Mouse (Mus musculus) brain, embryonic 18.5 days (tissue): ENCODE measurements around the gene Tagap.

Source experiments
- DNase-seq: peaks from one replicate; pipeline ENCODE4 v3.0.0-alpha.2; 2012; ENCODE audit warnings: low read depth, low spot score

Tagap gene

DNA sequence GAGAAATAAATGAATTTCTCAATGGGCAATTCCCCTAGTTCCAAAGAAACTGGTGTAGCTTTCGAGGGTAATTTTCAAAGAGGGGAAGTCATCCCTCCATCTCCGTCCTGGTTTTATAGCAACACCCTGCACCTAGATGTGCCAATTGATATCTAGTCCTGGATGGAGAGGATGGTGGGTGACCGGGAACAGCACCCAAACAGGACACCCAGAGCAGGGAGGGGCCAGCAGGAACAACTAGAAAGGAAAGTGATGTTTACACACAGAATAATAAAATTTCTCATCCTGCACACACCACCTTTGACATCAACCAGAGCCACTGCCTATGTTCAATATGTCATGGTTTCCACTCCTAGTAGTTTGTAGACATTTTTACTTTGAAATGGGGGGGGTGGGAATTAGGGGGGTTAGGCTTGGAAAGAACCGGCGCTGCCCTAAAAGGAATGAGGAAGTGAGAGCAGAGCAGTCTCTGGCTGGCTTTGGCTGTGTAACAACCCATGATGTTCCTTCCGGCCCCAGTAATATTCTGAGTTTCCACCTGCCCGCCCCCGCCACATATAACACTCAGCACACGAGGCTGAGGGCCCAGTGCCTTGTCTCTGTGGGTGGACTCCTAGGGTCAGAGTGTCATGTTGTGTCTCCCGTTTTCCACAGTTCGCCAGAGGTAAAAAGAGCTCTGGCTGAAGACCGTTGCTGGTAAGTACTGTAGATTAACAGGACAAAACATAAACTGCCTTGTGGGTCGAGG, at the start of gene Tagap:
Tagap (plus strand) TSS at position 588 of the 748 bp plus-strand sequence.
- DNase-seq: no peak

DNA sequence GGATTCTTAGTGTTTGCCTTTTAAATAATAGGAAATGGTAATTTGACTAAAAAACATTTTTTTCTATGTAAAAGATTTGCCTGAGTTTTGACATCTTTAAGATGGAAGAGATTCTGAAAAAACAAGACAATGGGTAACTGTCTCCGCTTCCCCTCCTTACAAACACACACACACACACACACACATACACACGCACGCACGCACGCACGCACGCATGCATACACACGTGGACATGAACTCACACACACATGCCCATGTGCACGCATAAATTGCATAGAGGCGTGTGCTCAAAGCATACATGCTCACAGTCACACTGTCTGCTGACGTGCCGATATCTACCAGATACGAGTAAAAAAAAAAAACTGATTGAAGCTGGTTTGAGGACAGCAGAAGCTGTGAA, 49.3 kb upstream of the Tagap start:
- no peak for DNase-seq

DNA sequence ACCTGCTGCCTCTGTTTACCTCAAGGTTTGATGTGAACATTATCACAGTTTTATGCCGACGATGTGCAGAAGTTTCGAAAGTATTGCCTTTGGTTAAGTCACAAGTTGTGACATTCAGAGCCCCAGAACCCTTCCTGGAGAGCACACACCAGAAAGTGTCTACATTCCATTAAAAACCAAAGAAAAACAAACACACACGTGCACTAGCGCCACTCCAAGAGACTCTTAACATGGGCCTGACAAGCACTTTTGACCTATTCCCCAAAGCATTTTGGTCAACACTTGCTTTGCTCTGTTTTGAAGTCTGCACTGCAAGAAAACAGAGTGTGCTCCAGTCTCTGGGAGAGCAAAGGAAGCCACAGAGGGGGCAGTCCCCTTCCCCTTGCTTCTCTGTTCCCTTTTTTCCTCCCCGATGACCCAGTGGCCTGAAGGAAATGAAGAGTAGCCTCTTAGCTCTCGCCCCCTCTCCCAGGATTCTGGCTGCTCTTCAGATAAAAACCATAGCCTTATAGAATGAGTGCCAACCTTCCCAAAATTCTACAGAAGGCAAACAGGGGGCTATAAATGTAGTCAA, 48.5 kb upstream of the Tagap start:
- DNase-seq: no peak

DNA sequence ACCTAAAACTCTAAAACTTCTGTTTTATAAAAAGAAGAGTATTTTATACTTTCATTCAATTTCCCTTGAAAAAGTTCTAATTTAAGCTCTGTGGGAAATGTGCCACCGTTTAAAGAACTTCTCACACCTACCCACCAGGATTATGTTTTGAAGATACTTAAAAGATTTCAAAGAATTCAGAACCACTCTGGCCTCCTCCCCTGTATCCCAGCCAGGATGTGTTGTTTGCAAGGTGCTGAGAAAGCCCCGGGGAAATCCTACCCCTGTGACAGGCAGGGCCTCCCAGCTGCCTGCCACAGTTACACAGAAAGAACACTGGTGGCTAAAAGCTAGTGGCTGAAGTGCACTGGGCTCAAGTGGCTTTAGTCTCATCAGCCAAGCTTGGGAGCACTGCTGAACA, 47.9 kb upstream of the Tagap start:
- DNase-seq: no peak

DNA sequence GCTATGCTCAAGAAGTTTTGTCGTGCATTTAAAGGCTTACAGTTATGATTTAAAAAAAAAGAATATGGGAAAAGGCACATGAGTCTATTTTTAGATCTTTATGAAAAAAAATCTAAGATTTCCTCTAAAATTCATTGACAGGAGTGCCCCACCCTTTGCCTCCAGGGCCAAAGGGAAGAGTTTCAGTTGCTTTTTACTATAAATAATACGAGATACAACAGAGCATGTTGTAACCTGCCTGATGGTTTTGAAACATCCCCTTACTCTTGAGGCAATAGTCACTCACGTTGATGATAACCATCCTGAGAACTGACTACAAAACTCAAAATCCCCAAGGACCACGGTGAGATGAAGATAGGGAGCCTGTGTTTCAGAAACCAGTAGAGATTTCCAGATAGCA, 46.3 kb upstream of the Tagap start:
- no peak for DNase-seq

DNA sequence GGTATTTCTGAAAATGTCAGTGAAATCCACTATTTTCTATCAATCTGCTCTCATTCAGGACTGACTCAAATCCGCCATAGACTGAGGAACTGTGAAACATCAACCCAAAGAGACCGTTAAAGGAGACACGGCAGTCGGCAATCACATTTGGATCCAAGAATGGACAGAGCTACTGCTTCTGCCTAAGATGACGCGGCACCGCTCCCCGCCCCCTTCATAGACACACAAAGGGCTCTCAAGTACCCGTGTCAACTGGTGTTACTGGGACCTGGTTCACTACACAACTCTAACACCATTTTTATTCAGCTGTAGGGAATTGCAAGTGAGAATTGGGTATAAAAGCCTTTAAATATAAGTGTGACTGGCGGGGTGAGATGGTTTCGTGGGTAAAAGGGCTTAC, 42.7 kb upstream of the Tagap start:
- DNase-seq: no peak

DNA sequence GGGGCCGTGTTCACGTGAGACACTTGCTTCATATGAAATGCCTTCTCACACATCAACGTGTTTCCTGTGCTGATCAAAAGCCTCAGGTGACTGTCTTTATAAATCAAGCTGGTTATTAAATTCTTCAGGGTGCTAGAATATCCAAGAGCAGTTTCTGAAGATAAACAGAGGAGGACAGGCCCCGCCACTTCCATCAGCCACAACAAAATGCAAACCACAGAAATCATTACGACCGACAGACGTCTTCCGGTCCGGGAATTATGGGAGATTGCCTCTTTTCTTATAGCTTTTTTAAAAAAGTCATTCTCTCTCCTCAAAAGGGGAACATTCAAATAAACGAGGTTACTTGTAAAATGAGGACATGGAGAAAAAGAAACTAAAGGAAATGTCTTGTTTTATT, 41.2 kb upstream of the Tagap start:
- DNase-seq: no peak

DNA sequence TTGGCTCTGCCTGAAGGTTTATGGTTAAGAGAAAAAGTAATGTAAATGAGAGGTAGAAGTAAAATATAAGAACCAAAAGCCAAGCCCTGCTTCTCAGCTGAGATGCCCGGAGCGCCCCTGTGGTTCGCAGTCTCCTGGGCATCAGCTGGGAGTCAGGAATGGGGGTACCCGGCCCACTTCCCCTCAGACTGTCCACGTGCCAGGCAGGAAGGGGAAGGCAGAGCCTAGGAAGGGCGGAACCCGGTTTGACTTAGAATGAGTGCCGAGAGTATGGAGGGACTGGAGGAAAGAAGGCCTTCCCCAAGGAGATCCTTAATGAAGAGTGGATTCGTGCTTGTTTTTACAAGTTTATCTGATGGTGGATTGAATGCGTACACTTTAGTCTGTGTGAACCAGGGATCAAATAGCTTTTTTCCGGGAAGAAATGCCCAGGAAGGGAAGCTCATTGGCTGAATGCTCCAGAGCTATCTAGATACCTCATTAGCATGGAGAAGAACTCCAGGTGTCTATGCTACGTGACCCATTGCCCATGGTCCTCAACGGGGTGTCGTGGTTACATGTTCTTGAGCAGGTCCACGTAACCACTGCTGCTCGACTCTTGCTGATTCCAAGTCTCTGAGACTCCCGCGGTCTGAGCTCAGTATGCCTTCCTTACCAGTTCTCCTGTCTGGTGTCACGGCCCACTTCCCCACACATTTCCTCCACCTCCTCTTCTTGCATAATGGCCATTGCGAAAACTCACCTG, 38.6 kb upstream of the Tagap start:
- DNase-seq: no peak

DNA sequence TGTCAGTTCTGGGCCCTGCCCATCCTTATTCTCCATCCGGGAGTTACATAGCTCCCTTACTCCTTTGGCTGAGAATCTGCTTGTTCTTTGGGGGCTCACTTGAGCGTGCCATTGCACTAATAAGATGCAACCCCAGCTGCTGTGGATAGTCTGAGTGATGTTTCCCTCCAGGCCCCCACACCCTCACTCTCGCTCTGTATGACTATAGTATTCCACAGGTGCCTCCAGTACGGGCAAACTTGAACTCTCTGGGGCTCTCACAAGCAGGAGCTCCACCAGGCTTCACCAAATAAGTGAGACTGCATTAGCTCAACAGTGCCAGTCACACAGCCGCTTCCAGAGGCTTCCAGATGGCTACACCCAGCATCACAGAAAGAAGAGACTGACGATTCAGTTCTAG, 37.5 kb upstream of the Tagap start:
- DNase-seq: no peak

DNA sequence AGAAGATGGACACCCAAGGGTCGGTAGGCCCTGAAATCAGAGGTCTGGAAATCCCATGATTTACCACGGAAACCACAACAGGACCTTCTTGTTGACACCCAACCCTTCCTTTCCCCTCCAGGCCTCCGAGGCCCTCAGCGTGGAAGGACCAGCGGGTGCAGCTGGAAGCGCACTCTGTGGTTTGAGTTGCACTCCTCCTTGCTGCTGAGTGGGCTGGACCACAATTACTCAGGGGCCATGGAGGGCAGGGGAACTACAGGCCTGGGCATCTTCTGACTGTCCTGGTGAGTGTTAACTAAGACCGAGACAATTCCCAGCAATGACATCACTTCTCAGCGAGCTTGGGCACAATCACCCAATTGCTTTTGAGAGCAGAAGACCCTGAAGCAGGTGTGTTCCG, 36.8 kb upstream of the Tagap start:
- no peak for DNase-seq

DNA sequence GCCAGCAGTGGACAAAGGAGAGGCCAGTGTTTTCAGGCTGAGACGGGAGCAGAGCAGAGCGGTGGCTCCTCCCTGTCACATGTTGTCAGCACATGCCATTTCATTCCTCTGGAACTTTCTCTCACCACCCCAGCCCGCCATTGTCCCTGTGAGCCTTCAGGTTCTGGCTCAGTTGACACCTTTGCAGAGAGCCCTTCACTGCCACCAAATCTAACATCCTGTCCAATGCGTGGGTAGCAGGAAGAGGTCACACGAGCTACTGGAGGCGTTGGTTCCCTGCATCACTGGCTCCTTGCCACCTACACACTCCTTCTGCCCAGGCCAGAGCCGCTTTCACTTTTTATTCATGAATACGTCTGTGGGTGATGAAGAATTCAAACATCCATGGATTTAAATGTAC, 33.1 kb upstream of the Tagap start:
- no peak for DNase-seq

DNA sequence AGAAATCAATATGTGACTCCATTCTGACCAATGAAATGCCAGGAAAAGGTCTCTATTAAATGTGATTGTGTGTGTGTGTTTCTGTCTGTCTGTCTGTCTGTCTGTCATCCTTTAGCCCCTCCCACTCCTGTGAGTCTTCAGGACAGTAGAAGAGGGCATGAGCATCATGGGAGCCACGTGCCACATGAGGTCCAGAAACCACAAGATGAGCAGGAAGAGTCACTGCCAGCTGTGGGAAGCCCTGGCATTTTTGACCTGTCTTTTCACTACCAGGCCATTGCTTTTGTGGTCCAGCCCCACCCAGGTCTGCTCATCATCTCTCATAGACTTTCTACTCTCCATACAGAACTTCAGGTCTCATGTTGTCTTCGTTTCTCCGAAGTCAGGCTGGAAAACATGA, 31.7 kb upstream of the Tagap start:
- DNase-seq: no peak

DNA sequence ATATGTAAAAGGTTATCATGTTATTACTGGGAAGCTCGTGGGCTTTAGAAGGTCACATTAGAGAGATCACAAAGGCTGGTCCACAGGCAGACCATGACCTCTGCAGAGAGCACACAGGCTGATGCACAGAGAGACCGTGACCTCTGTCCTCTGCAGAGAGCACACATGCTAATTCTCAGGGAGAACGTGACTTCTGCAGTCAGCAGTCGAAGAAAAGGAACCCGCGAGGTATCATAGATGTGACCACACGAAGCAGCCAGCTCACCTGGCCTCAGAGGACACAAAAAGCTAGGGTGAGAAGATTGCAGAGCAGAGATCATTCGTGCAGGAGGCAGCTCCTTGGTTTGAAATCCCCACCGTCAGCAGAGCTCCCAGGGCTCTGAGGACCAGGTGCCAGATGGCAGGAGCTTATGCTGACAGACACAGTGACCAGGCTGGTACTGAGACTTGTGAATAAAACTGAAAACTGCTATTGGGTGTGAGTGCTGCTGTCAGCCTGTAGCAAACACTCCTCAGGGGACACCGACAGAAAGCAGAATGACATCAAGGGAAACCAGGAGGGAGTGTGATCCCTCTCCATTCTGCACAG, 29.7 kb upstream of the Tagap start:
- no peak for DNase-seq

DNA sequence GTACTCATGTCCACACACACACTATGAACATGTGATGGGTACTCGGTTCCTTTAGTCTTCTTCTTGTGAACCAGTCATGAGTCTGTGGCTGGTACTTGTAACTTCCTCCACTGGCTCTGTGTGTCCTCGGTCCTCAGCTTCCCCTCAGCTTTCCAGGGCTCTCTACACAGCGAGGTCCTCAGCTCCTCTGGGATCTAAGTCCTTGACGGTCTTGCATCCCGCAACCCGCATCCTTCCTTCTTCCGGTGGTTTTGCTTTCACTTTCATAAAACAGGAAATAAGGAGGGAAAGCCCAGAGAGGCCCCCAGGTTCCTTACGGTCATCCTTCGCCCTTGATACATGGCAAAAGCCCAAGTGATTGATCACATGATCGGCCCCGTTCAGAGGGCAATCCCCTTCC, 28.7 kb upstream of the Tagap start:
- no peak for DNase-seq

DNA sequence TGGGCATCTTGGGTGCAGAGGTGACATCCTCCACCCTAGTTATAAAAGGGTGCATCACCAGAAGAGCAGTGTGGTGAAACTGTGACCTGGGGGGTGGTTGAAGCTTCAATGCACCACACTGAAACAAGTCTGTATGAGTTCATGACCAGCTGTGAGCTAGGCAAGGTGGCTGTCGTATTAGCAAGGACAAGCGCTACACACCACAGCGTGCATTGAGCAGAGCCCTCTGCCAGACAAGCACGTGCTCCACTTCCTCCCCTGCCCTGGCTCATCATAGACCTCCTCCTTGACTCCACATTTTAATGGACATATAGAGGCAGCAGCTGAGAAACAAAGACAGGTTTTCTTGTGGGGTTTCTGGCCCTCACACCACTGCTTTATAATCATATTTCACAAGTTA, 28.0 kb upstream of the Tagap start:
- DNase-seq: no peak

DNA sequence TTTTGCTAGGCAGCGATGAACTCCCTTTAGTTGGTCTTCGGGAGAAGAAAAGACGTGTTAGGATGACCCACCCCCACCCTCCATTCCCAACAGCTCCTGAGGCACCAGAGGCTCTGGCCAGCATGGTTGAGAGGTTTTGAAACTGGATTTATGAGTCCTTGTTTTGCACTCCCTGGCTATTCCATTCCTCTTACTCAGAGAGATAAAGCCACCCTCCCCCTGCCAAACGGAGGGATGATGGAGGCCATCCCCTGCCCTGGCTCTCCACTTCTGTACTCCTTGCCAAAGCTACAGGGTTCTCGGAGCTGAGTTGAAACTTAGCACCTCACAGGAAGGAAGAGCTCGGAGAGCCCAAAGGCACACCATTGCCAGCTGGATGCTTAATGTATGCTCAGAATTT, 26.6 kb upstream of the Tagap start:
- DNase-seq: no peak

DNA sequence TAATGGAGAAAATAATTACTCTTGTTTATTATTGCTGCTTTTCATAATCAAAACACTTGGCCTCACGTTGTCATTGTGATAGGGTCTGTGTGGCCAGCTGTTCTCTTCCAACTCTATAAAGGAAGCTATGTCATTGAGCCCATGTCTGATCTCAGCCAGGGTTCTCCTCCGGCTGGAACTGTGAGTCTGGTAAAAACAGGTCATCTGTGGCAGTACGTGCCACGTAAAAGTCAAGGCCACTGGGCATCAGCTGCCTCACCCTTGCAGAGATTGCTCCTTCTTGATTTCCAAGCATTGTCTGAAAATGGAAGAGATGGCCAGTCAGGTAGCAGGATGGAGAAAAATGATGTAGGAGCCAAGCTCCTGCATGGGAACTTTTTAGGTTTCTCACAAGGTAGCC, 25.8 kb upstream of the Tagap start:
- no peak for DNase-seq

DNA sequence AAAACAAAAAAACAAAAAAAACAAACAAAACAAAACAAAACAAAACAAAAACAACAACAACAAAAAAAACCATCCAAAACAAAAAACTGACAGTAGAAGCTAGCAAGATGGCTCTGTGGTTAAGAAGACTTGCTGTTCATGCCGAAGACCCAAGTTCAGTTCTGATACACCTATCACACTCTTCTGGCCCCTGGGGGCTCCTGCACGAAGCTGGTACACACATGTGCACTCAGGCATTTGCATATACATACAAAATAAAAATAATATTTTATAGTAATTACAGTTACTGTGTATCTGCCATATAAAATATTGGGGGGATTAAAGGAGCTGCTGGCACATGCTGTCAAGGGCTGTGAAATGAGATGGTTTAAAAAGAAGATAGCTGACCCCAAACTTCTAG, 24.3 kb upstream of the Tagap start:
- no peak for DNase-seq

DNA sequence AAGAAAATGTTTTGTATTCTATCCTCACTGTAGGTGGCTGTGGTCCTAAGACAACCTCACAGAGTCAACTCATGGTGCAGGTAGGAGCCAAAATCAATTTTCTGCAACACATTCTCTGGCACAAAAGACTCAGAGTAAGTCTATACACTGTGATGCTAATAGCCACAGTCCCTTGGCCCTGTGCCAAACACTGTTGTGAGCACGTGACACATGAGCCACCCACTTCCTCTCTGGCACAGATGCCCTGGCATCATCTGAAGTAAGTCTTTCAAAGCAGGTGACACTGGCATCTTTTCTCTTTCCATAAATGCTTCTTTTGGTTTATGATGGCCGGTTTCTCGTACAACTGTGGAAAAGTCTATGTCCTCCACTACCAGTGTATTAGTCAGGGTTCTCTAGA, 23.4 kb upstream of the Tagap start:
- DNase-seq: no peak

DNA sequence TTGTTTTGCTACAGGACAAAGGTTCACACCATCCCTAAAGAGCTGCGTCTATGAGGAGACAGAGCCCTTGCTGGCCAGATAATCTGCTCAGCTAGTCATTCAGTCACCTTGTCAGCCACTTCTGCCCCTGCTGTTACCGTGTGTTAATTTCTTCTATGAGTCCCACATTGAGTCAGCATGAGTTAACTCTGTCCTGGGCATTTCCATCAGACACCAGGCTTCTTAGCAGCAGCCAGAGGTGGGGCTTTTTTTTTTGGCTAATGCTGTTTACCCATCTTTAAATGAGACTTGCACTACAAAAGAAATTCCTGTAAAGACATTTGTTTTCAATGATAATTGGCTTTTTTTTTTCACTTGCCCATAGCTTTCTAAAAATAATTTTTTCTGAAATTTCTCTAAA, 20.8 kb upstream of the Tagap start:
- no peak for DNase-seq

DNA sequence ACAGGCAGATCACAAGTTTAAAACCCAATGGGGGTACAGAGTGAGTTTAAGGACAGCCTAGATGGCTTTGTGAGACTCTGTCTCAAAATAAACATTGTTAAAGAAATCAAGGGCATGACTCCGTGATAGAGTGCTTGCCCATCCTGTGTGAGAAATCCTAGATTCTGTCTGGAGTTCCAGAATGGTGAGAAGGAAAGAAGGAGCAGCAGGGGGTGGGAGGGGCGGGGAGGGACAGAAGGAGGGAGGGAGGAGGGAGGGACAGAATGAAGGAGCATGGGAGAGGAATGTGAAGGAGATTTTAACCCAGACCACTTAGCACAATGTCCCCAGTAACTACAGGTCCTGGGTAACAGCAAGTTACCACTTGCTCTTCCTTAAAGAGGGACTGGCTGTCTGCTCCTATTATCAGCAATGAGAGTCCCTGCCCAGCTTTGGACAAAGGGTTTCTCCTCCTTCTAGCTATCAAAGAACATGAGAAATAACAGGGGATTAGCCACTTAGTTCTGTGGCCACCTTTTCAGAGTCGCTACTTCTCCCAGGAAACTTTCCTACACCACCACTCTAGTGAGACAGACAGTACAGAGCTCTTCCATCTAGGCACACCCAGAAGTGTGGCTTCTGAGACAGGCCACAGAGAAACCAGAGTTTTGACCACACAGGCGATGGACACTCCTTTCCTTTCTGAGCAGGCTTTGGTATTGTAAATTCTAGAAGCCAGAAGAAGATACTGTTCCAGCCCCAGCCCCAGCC, 19.7 kb upstream of the Tagap start:
- no peak for DNase-seq

DNA sequence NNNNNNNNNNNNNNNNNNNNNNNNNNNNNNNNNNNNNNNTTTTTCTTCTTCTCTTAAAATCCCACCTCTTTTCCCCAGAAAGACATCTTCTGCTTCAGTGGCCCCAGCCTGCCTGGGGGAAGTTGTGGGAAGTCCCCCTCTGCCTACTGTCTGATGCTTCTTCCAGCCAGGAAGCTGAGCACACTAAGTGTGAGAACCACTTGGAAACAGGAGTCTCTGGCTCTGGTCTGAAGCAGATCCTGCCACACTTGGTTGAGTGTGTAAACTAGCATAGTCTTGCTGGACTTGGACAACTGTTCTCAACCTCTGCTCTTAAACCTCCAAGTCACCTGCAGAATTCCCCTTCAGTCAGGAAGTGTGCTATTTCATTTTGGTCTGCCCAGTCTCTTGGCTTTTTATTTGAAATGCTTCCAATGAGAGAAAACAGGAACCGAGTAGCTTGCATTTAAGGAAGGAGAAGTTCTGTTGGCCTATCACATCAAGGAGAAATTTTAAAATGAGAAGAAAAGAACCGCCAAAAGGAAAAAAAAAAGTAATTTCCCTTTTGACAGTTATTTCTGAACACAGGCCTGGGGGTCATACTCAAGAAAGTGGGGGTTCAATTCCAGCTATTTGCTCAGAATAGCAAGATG, 11.1 kb upstream of the Tagap start:
- DNase-seq: no peak
